Mouse (Mus musculus): Measurements from ENCODE around the gene Dnajc7. TPM values are rescaled to one million over a fixed set of nuclear protein-coding genes. Genes with fewer than 3 reads are reported as not detected.
A peak's percentile ranks its signal among the peaks of the same experiment; 100 is the strongest.

Dnajc7 gene
- polyA plus RNA-seq, 2 experiments: 15.1 to 61.7 TPM

DNA sequence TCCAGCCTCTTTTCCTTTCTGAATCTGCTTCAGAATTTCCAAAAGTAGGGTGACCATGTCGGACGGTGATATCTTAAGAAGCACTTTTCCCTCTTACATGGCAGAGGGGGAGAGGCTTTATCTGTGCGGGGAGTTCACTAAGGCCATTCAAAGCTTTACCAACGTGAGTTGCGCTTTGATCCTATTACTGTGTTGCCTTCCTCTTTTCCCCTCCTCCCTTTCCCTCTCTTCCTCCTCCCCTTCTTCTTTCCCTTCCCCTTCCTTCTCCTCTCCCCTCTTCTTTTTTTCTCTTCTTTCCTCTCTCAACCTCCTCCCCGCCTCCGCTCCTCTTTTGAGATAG lies 74.3 kb downstream of the Dnajc7 start:
- Histone ChIP-seq H3K9ac (replicated peaks) (peak overlapping the region; percentile 66), H3K27ac (no peak overlapping the region; the same call in 1 of the 2 replicates), H3K27me3 (ENCODE audit: control insufficient read depth, insufficient read depth, low read length) (no peaks in the 10 kb centered on the region), H3K4me1 (replicated peaks; ENCODE audit: control insufficient read depth in 2 of 2, insufficient read depth in 2 of 2, low read length in 1 of 2) (peaks cover 6 to 21% of the 10 kb centered on the region in 2 experiments), H3K4me3 (ENCODE audit: insufficient read depth in 1 of 2, low read depth in 2 of 2, low read length in 2 of 2) (peak overlapping the region; percentile 57 to 73), H3K9me3 (ENCODE audit: control insufficient read depth, low read length) (no peaks in the 10 kb centered on the region), H3K36me3 (replicated peaks; ENCODE audit: control insufficient read depth, insufficient read depth, low read depth) (no peaks in the 10 kb centered on the region), H3K4me2 (ENCODE audit: low read depth) (peak overlapping the region; percentile 67)
- TF ChIP-seq CTCF (IDR thresholded peaks at IDR 0.05; ENCODE audit: low read depth) (no peak), EP300 (IDR thresholded peaks at IDR 0.05; ENCODE audit: low read depth) (no peak)
- no peak for DNase-seq (ENCODE audit: low read depth in 3 of 3, low spot score in 3 of 3)
- 23% methylated on average over 7 of the region's 7 CpGs for WGBS (ENCODE audit: insufficient replicate concordance)
- ATAC-seq (ENCODE audit: insufficient read depth): peak; percentile 44

DNA sequence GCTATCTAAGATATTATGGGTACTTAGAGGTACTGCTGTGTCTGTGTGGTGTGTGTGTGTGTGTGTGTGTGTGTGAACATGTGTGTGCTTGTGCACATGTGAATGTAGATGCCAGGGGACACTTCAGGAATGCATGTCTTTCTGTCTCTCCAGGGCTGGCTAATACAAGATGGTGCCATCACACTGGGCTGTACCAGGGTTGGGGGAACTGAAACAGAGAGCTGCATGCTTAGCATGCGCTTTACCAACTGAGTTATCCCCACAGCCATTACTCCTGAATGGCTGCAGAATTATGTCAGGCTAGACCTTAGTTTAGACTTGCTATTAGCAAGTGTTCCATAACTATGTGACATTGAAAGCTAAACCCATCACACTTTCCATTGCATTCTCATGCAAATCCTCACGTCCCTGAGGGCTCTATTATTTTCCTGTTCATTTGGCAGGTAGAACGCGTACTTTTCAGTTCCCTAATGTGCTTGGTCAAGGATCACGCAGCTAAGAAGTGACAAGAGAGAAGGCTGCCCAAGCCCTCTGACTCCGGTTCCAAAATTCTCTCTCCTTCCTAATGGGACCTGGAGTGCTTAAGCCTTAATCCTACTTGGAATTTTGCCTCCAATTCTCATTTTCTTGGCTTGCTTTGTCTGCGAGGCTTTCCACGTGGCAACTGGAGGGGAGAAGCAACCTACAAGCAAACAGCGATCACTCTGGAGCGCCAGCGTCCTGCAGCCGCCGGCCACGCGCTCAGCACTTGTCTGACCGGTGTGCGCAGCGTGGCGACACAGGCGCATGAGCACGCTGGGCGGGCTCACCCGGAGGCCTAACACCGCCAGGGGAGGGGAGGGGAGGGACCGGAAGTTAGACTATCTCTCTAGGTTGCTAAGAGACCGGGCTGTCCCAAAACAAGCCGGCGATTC lies 74.9 kb downstream of the Dnajc7 start, which contains the start of gene Ttc25:
TSS of gene Ttc25 (plus strand) at position 776 of the 914 bp plus-strand sequence.
- peaks cover 9 to 21% of the 10 kb centered on the region in 2 experiments for H3K4me1 ChIP-seq (replicated peaks; ENCODE audit: control insufficient read depth in 2 of 2, insufficient read depth in 2 of 2, low read length in 1 of 2)
- 7% methylated on average over 28 of the region's 28 CpGs for WGBS (ENCODE audit: insufficient replicate concordance)
- peak within 1 kb of the TSS; percentile 66 for H3K9ac ChIP-seq (replicated peaks)
- no peaks in the 10 kb centered on the region for H3K36me3 ChIP-seq (replicated peaks; ENCODE audit: control insufficient read depth, insufficient read depth, low read depth)
- ATAC-seq (ENCODE audit: insufficient read depth) (peak; percentile 95), DNase-seq (ENCODE audit: low read depth in 3 of 3, low spot score in 3 of 3) (peak; percentile 80 to 84 (median 83))
- no peaks in the 10 kb centered on the region for H3K9me3 ChIP-seq (ENCODE audit: control insufficient read depth, low read length)
- TF ChIP-seq CTCF (IDR thresholded peaks at IDR 0.05; ENCODE audit: low read depth) (peak; percentile 35; the same call in 1 of the 2 replicates), EP300 (IDR thresholded peaks at IDR 0.05; ENCODE audit: low read depth) (no peak)
- H3K4me3 ChIP-seq (ENCODE audit: insufficient read depth in 1 of 2, low read depth in 2 of 2, low read length in 2 of 2): peak within 1 kb of the TSS; percentile 57 to 73
- H3K4me2 ChIP-seq (ENCODE audit: low read depth): peak within 1 kb of the TSS; percentile 67
- H3K27ac ChIP-seq: no peak within 1 kb of the TSS; the same call in 1 of the 2 replicates
- no peaks in the 10 kb centered on the region for H3K27me3 ChIP-seq (ENCODE audit: control insufficient read depth, insufficient read depth, low read length)

DNA sequence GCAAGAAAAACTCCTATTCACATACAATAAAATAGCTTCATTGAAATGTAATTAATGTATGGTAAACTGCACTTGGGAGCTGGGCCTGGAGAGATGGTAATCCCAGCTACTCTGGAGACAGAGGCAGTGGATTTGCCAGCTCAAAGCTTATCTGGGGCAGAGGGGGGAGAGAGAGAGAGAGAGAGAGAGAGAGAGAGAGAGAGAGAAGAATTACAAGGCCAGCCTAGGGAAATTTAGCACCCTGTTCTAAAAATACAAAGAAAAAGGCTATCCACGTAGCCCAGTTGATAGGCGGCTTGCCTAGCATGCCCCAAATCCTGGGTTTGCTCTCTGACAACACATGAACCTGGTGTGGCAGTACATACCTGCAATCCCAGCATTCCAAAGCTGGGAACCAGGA lies 78.4 kb downstream of the Dnajc7 start:
- no peak overlapping the region for H3K9ac ChIP-seq (replicated peaks)
- no peak overlapping the region for H3K4me2 ChIP-seq (ENCODE audit: low read depth)
- no peak for ATAC-seq (ENCODE audit: insufficient read depth)
- TF ChIP-seq EP300 (IDR thresholded peaks at IDR 0.05; ENCODE audit: low read depth) (no peak), CTCF (IDR thresholded peaks at IDR 0.05; ENCODE audit: low read depth) (no peak)
- no peaks in the 10 kb centered on the region for H3K9me3 ChIP-seq (ENCODE audit: control insufficient read depth, low read length)
- no peak overlapping the region for H3K4me3 ChIP-seq (ENCODE audit: insufficient read depth in 1 of 2, low read depth in 2 of 2, low read length in 2 of 2)
- H3K36me3 ChIP-seq (replicated peaks; ENCODE audit: control insufficient read depth, insufficient read depth, low read depth): no peaks in the 10 kb centered on the region
- no peak for DNase-seq (ENCODE audit: low read depth in 3 of 3, low spot score in 3 of 3)
- peaks cover 9 to 16% of the 10 kb centered on the region in 2 experiments for H3K4me1 ChIP-seq (replicated peaks; ENCODE audit: control insufficient read depth in 2 of 2, insufficient read depth in 2 of 2, low read length in 1 of 2)
- WGBS (ENCODE audit: insufficient replicate concordance): 65% methylated on average over 2 of the region's 2 CpGs
- H3K27me3 ChIP-seq (ENCODE audit: control insufficient read depth, insufficient read depth, low read length): no peaks in the 10 kb centered on the region
- H3K27ac ChIP-seq: no peak overlapping the region

DNA sequence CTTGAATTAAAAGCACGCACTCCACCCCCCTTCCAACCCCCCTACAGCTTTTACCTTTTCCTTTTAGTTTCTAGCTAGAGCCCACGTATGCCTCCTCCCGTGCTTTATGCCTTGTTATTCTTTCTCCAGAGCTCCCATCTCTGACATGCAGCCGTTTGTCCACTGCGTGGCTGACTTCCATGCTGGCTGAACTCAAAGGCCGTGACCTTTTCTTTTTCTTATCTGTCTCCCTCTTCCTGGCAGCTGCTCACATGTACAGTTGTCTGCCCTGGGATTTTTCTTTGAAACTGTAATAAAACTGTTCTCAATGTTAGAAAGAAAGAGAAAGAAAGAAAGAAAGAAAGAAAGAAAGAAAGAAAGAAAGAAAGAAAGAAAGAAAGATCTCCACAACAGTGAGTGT lies 79.0 kb downstream of the Dnajc7 start:
- Histone ChIP-seq H3K4me2 (ENCODE audit: low read depth) (no peak overlapping the region), H3K36me3 (replicated peaks; ENCODE audit: control insufficient read depth, insufficient read depth, low read depth) (no peaks in the 10 kb centered on the region), H3K4me1 (replicated peaks; ENCODE audit: control insufficient read depth in 2 of 2, insufficient read depth in 2 of 2, low read length in 1 of 2) (peaks cover 7 to 13% of the 10 kb centered on the region in 2 experiments), H3K4me3 (ENCODE audit: insufficient read depth in 1 of 2, low read depth in 2 of 2, low read length in 2 of 2) (no peak overlapping the region), H3K27me3 (ENCODE audit: control insufficient read depth, insufficient read depth, low read length) (no peaks in the 10 kb centered on the region), H3K27ac (no peak overlapping the region), H3K9me3 (ENCODE audit: control insufficient read depth, low read length) (no peaks in the 10 kb centered on the region), H3K9ac (replicated peaks) (no peak overlapping the region)
- no peak for TF ChIP-seq EP300 (IDR thresholded peaks at IDR 0.05; ENCODE audit: low read depth)
- no peak for TF ChIP-seq CTCF (IDR thresholded peaks at IDR 0.05; ENCODE audit: low read depth)
- ATAC-seq (ENCODE audit: insufficient read depth): no peak
- no peak for DNase-seq (ENCODE audit: low read depth in 3 of 3, low spot score in 3 of 3)
- WGBS (ENCODE audit: insufficient replicate concordance): 18% methylated on average over 6 of the region's 6 CpGs

DNA sequence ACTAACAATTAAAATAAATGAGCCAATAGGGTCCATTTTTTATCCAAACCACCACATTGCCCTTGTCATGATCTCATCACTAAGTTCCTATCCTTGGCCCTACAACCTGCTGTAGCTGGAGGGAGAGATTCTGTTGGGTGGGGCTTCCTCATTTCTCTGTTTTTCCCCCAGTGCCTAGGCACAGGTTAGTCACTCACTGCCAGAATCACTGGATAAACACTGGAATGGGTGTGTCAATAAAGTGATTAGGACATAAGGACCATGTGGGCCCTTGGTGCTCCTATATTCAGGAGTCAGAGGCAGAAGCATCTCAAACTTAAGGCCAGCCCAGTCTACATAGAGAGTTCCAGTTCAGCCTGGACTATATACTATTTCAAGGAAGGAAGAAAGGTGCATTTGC lies 83.5 kb downstream of the Dnajc7 start:
- TF ChIP-seq EP300 (IDR thresholded peaks at IDR 0.05; ENCODE audit: low read depth) (no peak), CTCF (IDR thresholded peaks at IDR 0.05; ENCODE audit: low read depth) (no peak)
- Histone ChIP-seq H3K4me2 (ENCODE audit: low read depth) (no peak overlapping the region), H3K9me3 (ENCODE audit: control insufficient read depth, low read length) (no peaks in the 10 kb centered on the region), H3K4me1 (replicated peaks; ENCODE audit: control insufficient read depth in 2 of 2, insufficient read depth in 2 of 2, low read length in 1 of 2) (peaks cover 0 to 3% of the 10 kb centered on the region in 2 experiments; a peak in 2 of 4 replicates), H3K36me3 (replicated peaks; ENCODE audit: control insufficient read depth, insufficient read depth, low read depth) (no peaks in the 10 kb centered on the region), H3K9ac (replicated peaks) (no peak overlapping the region), H3K27ac (no peak overlapping the region), H3K27me3 (ENCODE audit: control insufficient read depth, insufficient read depth, low read length) (no peaks in the 10 kb centered on the region), H3K4me3 (ENCODE audit: insufficient read depth in 1 of 2, low read depth in 2 of 2, low read length in 2 of 2) (no peak overlapping the region)
- no peak for ATAC-seq (ENCODE audit: insufficient read depth)
- no peak for DNase-seq (ENCODE audit: low read depth in 3 of 3, low spot score in 3 of 3)
